Mouse (Mus musculus) liver, adult 2 months (tissue): ENCODE measurements at regions not wholly inside any gene's neighbourhood (a gene's known extent, or its start where the extent isn't known, plus 50 kb on each side); places are given as distances from the start of the nearest gene placed in this dataset.

Source experiments
- DNase-seq: peaks from one replicate; pipeline ENCODE4 v3.0.0-alpha.2; 2011; ENCODE audit warnings: low read depth, low spot score; ENCODE audit errors: extremely low read depth
- H3K27ac ChIP-seq: fragments of 200-500 bp; replicated peaks from 2 replicates; pipeline ENCODE4 v1.5.1; 2012; ENCODE audit warnings: low read depth, mild to moderate bottlenecking, control low read depth, inconsistent platforms, low read length; ENCODE audit not compliant: insufficient read depth
- H3K27me3 ChIP-seq: fragments of 200-500 bp; 2 replicates; pipeline ENCODE4 v1.6.1; 2012; ENCODE audit warnings: mild to moderate bottlenecking, moderate library complexity, low read length, inconsistent platforms; ENCODE audit not compliant: control insufficient read depth, insufficient read depth
- H3K36me3 ChIP-seq: fragments of 200-500 bp; 2 replicates; pipeline ENCODE4 v1.6.1; 2012; ENCODE audit warnings: low read length, inconsistent platforms; ENCODE audit not compliant: control insufficient read depth, insufficient read depth
- H3K4me1 ChIP-seq: fragments of 200-500 bp; 2 replicates; pipeline ENCODE4 v1.6.1; 2011; ENCODE audit warnings: low read length; ENCODE audit not compliant: control insufficient read depth, insufficient read depth
- H3K4me3 ChIP-seq: fragments of 200-500 bp; 2 replicates; pipeline ENCODE4 v1.5.1; 2011; ENCODE audit warnings: low read depth, mild to moderate bottlenecking, control low read depth, low read length, moderate library complexity; ENCODE audit not compliant: insufficient read depth
- H3K79me2 ChIP-seq: fragments of 200-500 bp; 2 replicates; pipeline ENCODE4 v1.6.1; 2012; ENCODE audit warnings: inconsistent platforms, mild to moderate bottlenecking, low read length, moderate library complexity; ENCODE audit not compliant: control insufficient read depth, insufficient read depth
- H3K9ac ChIP-seq: fragments of 200-500 bp; 2 replicates; pipeline ENCODE4 v1.6.1; 2012; ENCODE audit warnings: low read depth, mild to moderate bottlenecking, control low read depth, inconsistent platforms, low read length
- CTCF ChIP-seq: fragments of 200-500 bp; IDR thresholded peaks from 2 replicates; pipeline ENCODE4 v1.5.1; 2011; ENCODE audit warnings: low read depth, low read length, control low read depth
- POLR2A ChIP-seq: fragments of 200-500 bp; IDR thresholded peaks from 2 replicates; pipeline ENCODE4 v1.6.1; 2011; ENCODE audit warnings: low read length, control low read depth; ENCODE audit not compliant: insufficient read depth; ENCODE audit errors: extremely low read depth
- WGBS: fragments of 180-500 bp; shearing (Covaris S2); methylation state at CpG from one replicate; pipeline ENCODE4 v1.1.7; 2018; 5-methylcytosine and 5-hydroxymethylcytosine counted together

DNA sequence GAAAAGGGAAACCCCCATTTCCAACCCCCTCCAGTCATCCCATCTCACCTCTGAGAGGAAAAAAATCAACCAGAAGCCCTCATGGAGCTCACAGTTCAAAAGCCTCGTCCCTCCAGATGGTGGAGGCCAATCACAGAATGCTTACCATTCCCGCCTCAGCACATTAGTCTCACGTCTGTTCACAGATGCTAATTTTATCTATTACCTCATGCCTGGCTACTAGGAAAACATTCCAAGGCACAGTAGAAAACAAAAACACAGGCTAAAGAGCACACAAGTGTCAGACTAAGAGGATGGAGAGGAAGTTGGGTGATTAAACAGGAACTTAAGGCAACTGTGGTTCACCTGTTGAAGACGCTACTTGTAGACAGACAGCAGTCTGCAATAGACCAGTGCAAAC lies 54.4 kb upstream of the Vldlr start:
- H3K79me2 ChIP-seq, result no peaks in the 10 kb centered on the region
- 78% methylated on average over 4 of the region's 4 CpGs for WGBS
- no peaks in the 10 kb centered on the region for H3K36me3 ChIP-seq
- no peaks in the 10 kb centered on the region for H3K4me1 ChIP-seq
- no peak overlapping the region for H3K9ac ChIP-seq
- H3K4me3 ChIP-seq, result no peak overlapping the region
- H3K27me3 ChIP-seq, result no peaks in the 10 kb centered on the region
- H3K27ac ChIP-seq, result no peak overlapping the region
- TF ChIP-seq POLR2A (no peak), CTCF (no peak)
- no peak for DNase-seq
